Mouse (Mus musculus): ENCODE results near the gene Myrfl.

DNA sequence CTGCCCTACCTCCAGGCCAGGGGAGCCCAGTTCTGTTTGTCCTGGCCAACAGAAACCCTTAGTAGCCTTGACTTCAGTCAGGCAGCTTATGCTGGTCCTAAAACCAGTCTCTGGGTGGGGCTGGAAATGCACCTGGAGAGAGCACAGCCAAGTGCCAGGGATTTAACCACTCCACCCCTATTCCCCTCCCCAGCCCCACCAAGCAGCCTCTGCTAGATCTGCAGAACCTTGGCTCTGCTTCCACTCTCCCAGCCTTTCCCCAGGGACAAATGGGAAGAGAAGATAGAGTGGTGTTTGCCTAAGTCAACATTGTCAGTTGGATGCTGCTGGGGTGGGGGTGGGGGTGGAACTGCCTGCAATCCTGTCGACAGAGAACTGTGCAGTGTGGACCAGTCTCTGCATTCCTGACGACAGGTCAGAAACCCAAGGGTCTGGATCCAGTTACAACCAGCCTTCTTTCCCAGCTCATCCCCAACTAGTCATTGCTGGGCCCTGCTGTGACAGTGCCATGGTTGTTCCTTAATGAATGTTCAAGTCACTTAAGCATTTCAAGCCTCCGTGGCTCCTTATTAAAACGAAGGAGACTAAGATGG is 135.1 kb downstream of the Myrfl start:
- TF ChIP-seq CTCF (IDR thresholded peaks at IDR 0.05) (no peak), EP300 (IDR thresholded peaks at IDR 0.05) (no peak)

Data from lung, postnatal 0 days (tissue).